In the genomic region with DNA sequence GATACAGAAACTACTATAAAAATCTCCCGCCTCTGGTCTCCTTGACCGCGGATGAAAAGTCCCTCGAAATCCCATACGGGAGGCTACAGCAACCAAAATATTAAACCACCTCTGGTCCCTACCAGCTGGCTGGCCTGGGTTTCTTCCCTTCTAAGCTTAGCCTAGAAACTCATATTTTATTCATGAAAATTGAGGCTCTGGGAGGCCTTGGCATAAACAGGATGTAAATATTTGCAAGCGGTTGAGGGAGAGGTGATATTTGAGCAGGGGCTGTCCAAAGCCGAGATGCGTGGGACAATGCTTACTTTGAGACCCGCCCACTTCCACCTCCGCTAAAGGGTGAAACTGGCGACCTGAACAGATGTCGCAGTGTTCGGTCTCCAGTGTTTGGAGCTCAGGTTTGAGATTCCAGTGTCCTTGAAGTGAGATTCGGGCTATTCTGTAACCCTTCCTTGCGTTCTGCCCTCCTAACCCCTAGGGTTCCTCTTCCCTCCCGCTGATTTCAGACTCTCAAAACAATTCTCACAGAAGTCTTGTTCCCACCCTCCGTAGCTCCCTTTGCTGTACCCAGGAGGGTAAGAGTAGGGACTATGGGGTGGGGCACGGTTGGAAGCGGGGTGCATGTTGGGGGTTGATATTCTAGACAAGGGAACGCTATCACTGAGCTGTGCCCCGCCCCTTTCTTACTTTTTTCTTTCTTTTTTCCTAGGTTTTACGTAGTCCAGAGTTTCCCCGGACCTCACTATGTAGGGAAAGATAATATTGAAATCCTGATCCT, we compare ENCODE assay signal across 1 mouse cellular context.
TF ChIP-seq lines count a peak whose summit lies in the region.

No protein-coding gene starts in this region.

TF ChIP-seq in CH12.LX, 34 proteins besides CTCF, POLR2A, EP300 and RAD21 (continued from another document):
- TF ChIP-seq GABPA (IDR thresholded peaks at IDR 0.05; ENCODE audit: insufficient replicate concordance, low read depth, low read length) (no peak), ETS1 (conservative IDR thresholded peaks at IDR 0.05; ENCODE audit: low read depth, low read length) (peak; percentile 73), ZNF384 (IDR thresholded peaks at IDR 0.05; ENCODE audit: low read depth, low read length) (peak; percentile 42; the same call in 1 of the 2 replicates), NELFE (IDR thresholded peaks at IDR 0.05; ENCODE audit: low read depth, low read length) (peak; percentile 61; the same call in 1 of the 2 replicates), ZC3H11A (IDR thresholded peaks at IDR 0.05; ENCODE audit: low read depth, low read length) (no peak), USF2 (conservative IDR thresholded peaks at IDR 0.05; ENCODE audit: low read depth, low read length) (no peak), MEF2A (IDR thresholded peaks at IDR 0.05; ENCODE audit: borderline replicate concordance, low read depth, low read length) (peak; percentile 80), MXI1 (IDR thresholded peaks at IDR 0.05; ENCODE audit: low read depth, low read length) (peak; percentile 75), RCOR1 (conservative IDR thresholded peaks at IDR 0.05; ENCODE audit: low read depth, low read length) (peak; percentile 79; the same call in 1 of the 2 replicates), MAZ (IDR thresholded peaks at IDR 0.05; ENCODE audit: low read depth, low read length) (peak; percentile 86), TBP (conservative IDR thresholded peaks at IDR 0.05; ENCODE audit: low read depth, low read length) (peak; percentile 49; the same call in 1 of the 2 replicates), JUN (IDR thresholded peaks at IDR 0.05; ENCODE audit: insufficient read depth, low read depth, low read length) (no peak), UBTF (IDR thresholded peaks at IDR 0.05; ENCODE audit: low read depth, low read length) (no peak), MAFK (IDR thresholded peaks at IDR 0.05; ENCODE audit: insufficient replicate concordance, low read length) (peak; percentile 66; the same call in 1 of the 2 replicates), CHD1 (IDR thresholded peaks at IDR 0.05; ENCODE audit: low read depth, low read length) (no peak), CHD2 (IDR thresholded peaks at IDR 0.05; ENCODE audit: low read length) (peak; percentile 38; the same call in 1 of the 2 replicates)
